Mouse (Mus musculus) MEL (cell line): ENCODE measurements around the gene Vps39.

Experiments
- CHD2 ChIP-seq: IDR thresholded peaks from 2 replicates; pipeline ENCODE4 v1.6.1; 2011; ENCODE audit warnings: low read length, improper control_type of control experiment
- CTCF ChIP-seq, 3 experiments: IDR thresholded peaks in 2 of 3; conservative IDR thresholded peaks in 1 of 3; 2 replicates each; pipeline ENCODE4 v1.5.1; 2011 to 2012; ENCODE audit warnings: low read length in 3 of 3, low read depth in 2 of 3, mild to moderate bottlenecking in 2 of 3, improper control_type of control experiment in 1 of 3, inconsistent platforms in 1 of 3, mixed read lengths in 1 of 3, moderate library complexity in 1 of 3; ENCODE audit not compliant: control insufficient read depth in 1 of 3, insufficient read depth in 1 of 3, poor library complexity in 1 of 3, severe bottlenecking in 1 of 3
- EP300 ChIP-seq, 2 experiments: IDR thresholded peaks; 2 replicates each; pipeline ENCODE4 v1.6.1; 2011; ENCODE audit warnings: improper control_type of control experiment in 2 of 2, low read length in 2 of 2, low read depth in 1 of 2, mild to moderate bottlenecking in 1 of 2
- JUND ChIP-seq: IDR thresholded peaks from 2 replicates; pipeline ENCODE4 v1.6.1; 2011; ENCODE audit warnings: low read depth, mild to moderate bottlenecking, improper control_type of control experiment, low read length
- MAFK ChIP-seq: IDR thresholded peaks from 2 replicates; pipeline ENCODE4 v1.6.1; 2011; ENCODE audit warnings: low read depth, mild to moderate bottlenecking, low read length, improper control_type of control experiment, borderline replicate concordance
- USF1 ChIP-seq: IDR thresholded peaks from 2 replicates; pipeline ENCODE4 v1.6.1; 2014; ENCODE audit warnings: low read depth, mild to moderate bottlenecking, inconsistent platforms, low read length, improper control_type of control experiment, moderate library complexity

- TF ChIP-seq MAFK (no peak), USF1 (no peak), CHD2 (no peak), CTCF (IDR thresholded peaks at IDR 0.05 in 2 of 3, conservative IDR thresholded peaks at IDR 0.05 in 1 of 3; ENCODE audit: control insufficient read depth in 1 of 3, insufficient read depth in 1 of 3, low read depth in 2 of 3, low read length in 3 of 3, poor library complexity in 1 of 3, severe bottlenecking in 1 of 3) (no peak), JUND (no peak), EP300 (IDR thresholded peaks at IDR 0.05; ENCODE audit: low read depth in 1 of 2, low read length in 2 of 2) (no peak)
Observed at GRCm38 (mm10) chr2:120299866-120300265, 53.1 kb downstream of the Vps39 start.
